Mouse (Mus musculus) ES-E14 (cell line): ENCODE measurements around the gene Khk.

ENCODE experiments used
- CHD2 ChIP-seq: IDR thresholded peaks from 2 replicates; pipeline ENCODE4 v1.6.1; 2014; ENCODE audit warnings: mild to moderate bottlenecking, low read depth, low read length, inconsistent platforms
- HCFC1 ChIP-seq: IDR thresholded peaks from 2 replicates; pipeline ENCODE4 v1.6.1; 2012; ENCODE audit warnings: low read length, inconsistent platforms, borderline replicate concordance; ENCODE audit not compliant: insufficient read depth
- MAFK ChIP-seq: IDR thresholded peaks from 2 replicates; pipeline ENCODE4 v1.6.1; 2014; ENCODE audit warnings: mild to moderate bottlenecking, low read depth, low read length, inconsistent platforms; ENCODE audit not compliant: insufficient read depth
- ZC3H11A ChIP-seq: IDR thresholded peaks from 2 replicates; pipeline ENCODE4 v1.6.1; 2012; ENCODE audit warnings: low read depth, mild to moderate bottlenecking, inconsistent platforms, low read length, borderline replicate concordance
- ZNF384 ChIP-seq: IDR thresholded peaks from 2 replicates; pipeline ENCODE4 v1.6.1; 2012; ENCODE audit warnings: low read depth, low read length, inconsistent platforms

DNA sequence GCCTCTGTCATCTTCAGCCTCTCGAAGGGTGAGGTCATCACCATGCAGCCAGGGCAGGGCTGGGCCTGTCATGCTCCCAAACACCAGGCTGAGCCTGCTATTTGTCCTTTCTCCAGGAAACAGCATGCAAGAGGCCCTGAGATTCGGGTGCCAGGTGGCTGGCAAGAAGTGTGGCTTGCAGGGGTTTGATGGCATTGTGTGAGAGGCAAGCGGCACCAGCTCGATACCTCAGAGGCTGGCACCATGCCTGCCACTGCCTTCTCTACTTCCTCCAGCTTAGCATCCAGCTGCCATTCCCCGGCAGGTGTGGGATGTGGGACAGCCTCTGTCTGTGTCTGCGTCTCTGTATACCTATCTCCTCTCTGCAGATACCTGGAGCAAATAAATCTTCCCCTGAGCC lies 9.6 kb downstream of the Khk start:
- TF ChIP-seq HCFC1, result no peak
- TF ChIP-seq ZC3H11A, result no peak
- TF ChIP-seq MAFK, result no peak
- TF ChIP-seq ZNF384, result no peak
- TF ChIP-seq CHD2, result no peak
